Mouse (Mus musculus): Measurements from ENCODE around the gene Cd3eap.
A peak's percentile ranks its signal among the peaks of the same experiment; 100 is the strongest.

DNA sequence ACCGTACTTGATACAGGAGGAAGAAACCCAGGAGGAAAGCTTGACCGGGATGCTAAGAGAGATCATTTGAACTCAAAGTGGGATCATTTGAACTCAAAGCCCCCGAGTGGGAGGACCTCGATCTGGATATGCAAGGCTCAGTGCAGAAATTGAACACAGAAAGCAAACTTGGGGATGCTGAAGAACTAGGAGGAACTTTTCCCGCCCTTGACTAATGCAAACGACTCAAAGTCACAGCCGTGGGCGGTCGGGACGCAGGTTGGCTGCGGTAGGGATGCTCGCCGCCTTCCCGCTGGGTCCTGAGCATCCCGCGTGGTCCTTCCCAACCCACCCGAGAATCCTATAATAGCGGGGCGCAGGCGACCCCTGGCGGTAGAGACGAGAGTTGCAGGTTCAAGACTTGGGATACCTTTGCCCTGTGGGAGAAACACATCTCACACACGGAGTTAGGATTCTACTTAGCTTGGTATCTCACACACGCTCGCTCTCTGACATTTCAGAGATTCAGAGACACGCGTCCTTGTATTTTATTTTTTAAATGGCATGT is 16.7 kb downstream of the Cd3eap start:
- TF ChIP-seq POLR2A (IDR thresholded peaks at IDR 0.05; ENCODE audit: control insufficient read depth, extremely low read depth, insufficient read depth, low read length, poor library complexity) (no peak), CTCF (IDR thresholded peaks at IDR 0.05; ENCODE audit: borderline replicate concordance, control insufficient read depth, extremely low read depth, insufficient read depth, low read length, poor library complexity) (peak; percentile 94)
